Mouse (Mus musculus): ENCODE measurements around the gene Nr1d1. TPM values are rescaled to one million over a fixed set of nuclear protein-coding genes. Genes with fewer than 3 reads are reported as not detected.
A peak's percentile ranks its signal among the peaks of the same experiment; 100 is the strongest.

Gene Nr1d1
- polyA plus RNA-seq, 1 experiment from 2014 or later, result 3.0 TPM

- DNase-seq, result peak; percentile 98
- no peaks in the 10 kb centered on the region for H3K9me3 ChIP-seq (ENCODE audit: control insufficient read depth, low read length)
- WGBS, result 8% methylated on average over 15 of the region's 15 CpGs
- peak; percentile 14; the same call in 1 of the 2 replicates for ATAC-seq (ENCODE audit: low FRiP score, low TSS enrichment)
- H3K4me2 ChIP-seq (ENCODE audit: low read length), result peak overlapping the region; percentile 85
- H3K27me3 ChIP-seq (ENCODE audit: control insufficient read depth, insufficient read depth, low read length), result no peaks in the 10 kb centered on the region
- peaks cover 9% of the 10 kb centered on the region for H3K36me3 ChIP-seq (ENCODE audit: control insufficient read depth, insufficient read depth, low read length)
- no peak overlapping the region for H3K9ac ChIP-seq (replicated peaks; ENCODE audit: low read length)
- peak overlapping the region; percentile 49 for H3K27ac ChIP-seq (replicated peaks; ENCODE audit: low read depth, low read length)
- peaks cover 34% of the 10 kb centered on the region for H3K4me1 ChIP-seq (ENCODE audit: control insufficient read depth, insufficient read depth, low read length)
- H3K4me3 ChIP-seq (replicated peaks; ENCODE audit: low read depth, low read length), result peak overlapping the region; percentile 37
Observed at GRCm38 (mm10) chr11:98775348-98776051, 367 bp upstream of the Nr1d1 start.

DNA sequence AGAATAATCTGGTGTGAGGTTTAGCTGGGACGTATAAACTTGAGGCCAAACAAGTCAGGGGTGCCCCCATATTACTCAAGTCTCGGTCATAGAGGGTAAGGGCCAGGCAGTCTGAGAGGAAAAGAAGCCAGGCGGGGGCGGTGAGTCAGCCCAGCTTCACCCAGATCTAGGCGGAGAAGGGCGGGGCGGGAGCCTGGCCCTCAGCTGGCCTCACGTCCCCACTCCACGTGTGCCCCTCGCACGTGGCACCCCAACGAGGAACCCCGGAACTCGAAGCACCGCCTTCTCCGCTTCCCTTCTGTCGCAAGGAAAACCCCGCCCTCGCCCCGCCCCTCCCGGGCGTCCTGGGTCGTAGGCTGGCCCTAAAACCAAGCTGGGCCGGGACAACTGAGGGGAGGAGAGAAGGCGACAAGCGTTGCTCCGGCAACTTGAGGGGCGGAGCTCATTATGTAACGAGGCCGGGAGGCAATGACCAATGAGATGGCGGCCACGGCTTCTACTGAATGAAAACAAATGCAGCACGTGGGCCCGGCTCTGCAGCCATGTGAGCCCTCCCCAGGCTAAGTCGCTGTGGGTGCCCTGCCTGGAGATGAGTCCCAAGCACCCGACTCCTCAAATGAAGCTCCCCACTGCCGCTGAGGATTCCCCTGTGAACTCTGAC lies 1.4 kb downstream of the Nr1d1 start:
- DNase-seq (peak; percentile 91), ATAC-seq (ENCODE audit: low FRiP score, low TSS enrichment) (peak; percentile 66)
- peak overlapping the region; percentile 85 for H3K4me2 ChIP-seq (ENCODE audit: low read length)
- peaks cover 34% of the 10 kb centered on the region for H3K4me1 ChIP-seq (ENCODE audit: control insufficient read depth, insufficient read depth, low read length)
- H3K36me3 ChIP-seq (ENCODE audit: control insufficient read depth, insufficient read depth, low read length), result peaks cover 24% of the 10 kb centered on the region
- no peaks in the 10 kb centered on the region for H3K9me3 ChIP-seq (ENCODE audit: control insufficient read depth, low read length)
- no peak overlapping the region for H3K27ac ChIP-seq (replicated peaks; ENCODE audit: low read depth, low read length)
- WGBS, result under 1% methylated on average over 37 of the region's 37 CpGs
- H3K27me3 ChIP-seq (ENCODE audit: control insufficient read depth, insufficient read depth, low read length), result no peaks in the 10 kb centered on the region
- H3K4me3 ChIP-seq (replicated peaks; ENCODE audit: low read depth, low read length), result peak overlapping the region; percentile 37
- H3K9ac ChIP-seq (replicated peaks; ENCODE audit: low read length), result peak overlapping the region; percentile 34; the same call in 1 of the 2 replicates

DNA sequence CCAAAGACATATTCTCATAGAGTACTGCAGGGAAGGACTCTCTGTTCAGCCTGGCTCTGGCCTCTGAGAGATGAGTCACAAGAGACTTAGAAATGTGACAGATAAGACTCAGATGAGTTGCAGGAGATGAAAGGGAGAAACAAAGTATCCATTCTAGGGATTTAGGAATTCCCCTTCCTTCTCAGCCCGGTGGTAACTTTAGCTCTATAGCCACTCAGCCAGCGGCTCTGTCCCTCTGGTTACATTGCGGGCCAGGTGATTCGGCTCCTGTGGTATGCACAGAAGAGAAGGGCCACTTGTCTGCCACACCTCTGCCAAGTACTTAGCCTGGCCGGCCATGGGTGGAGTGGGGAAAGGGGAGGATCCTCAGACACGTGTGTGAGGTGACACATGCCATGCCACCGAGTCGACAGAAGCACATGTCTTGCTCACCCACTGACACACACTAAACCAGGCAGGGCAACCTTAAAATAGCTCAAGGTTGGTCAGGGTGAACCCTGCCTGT lies 2.4 kb downstream of the Nr1d1 start:
- H3K27ac ChIP-seq (replicated peaks; ENCODE audit: low read depth, low read length), result no peak overlapping the region

DNA sequence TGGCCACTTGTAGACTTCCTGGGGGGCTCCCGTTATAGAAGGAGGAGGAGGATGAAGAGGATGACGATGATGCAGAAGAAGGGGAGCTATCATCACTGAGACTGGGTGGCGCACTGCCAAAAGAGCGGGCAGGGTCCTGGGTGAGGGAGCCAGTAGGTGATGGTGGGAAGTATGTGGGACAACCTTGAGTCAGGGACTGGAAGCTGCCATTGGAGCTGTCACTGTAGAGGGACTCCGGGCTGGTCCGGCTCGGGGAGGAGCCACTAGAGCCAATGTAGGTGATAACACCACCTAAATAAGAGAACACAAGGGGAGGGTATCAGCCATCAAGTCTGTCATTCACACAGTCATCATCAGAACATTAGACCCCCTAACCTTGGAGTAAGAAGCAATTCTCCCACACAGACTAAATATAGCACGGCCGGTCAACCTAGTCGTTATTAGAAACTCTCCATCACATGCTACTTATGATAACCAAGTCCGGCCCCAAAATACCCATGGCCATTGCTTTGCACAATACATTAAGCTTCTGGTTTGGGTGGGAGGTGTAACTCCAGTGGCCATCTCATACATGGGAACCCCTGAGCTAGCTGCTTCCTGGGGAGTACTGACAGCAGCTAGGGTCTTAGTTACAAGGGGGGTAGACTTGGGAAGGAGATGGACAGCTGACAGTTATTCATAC lies 3.1 kb downstream of the Nr1d1 start:
- peaks cover 32% of the 10 kb centered on the region for H3K36me3 ChIP-seq (ENCODE audit: control insufficient read depth, insufficient read depth, low read length)
- 96% methylated on average over 11 of the region's 11 CpGs for WGBS
- H3K4me1 ChIP-seq (ENCODE audit: control insufficient read depth, insufficient read depth, low read length), result peaks cover 45% of the 10 kb centered on the region
- ATAC-seq (ENCODE audit: low FRiP score, low TSS enrichment) (no peak), DNase-seq (no peak)
- H3K27ac ChIP-seq (replicated peaks; ENCODE audit: low read depth, low read length), result no peak overlapping the region
- H3K4me3 ChIP-seq (replicated peaks; ENCODE audit: low read depth, low read length), result no peak overlapping the region
- no peaks in the 10 kb centered on the region for H3K9me3 ChIP-seq (ENCODE audit: control insufficient read depth, low read length)
- no peaks in the 10 kb centered on the region for H3K27me3 ChIP-seq (ENCODE audit: control insufficient read depth, insufficient read depth, low read length)
- H3K9ac ChIP-seq (replicated peaks; ENCODE audit: low read length), result no peak overlapping the region
- H3K4me2 ChIP-seq (ENCODE audit: low read length), result no peak overlapping the region

More for the DNA sequence above, 2.4 kb downstream of the Nr1d1 start:
- DNase-seq (no peak), ATAC-seq (ENCODE audit: low FRiP score, low TSS enrichment) (no peak)
- no peak overlapping the region for H3K4me3 ChIP-seq (replicated peaks; ENCODE audit: low read depth, low read length)
- H3K9me3 ChIP-seq (ENCODE audit: control insufficient read depth, low read length), result no peaks in the 10 kb centered on the region
- no peaks in the 10 kb centered on the region for H3K27me3 ChIP-seq (ENCODE audit: control insufficient read depth, insufficient read depth, low read length)
- peaks cover 32% of the 10 kb centered on the region for H3K36me3 ChIP-seq (ENCODE audit: control insufficient read depth, insufficient read depth, low read length)
- no peak overlapping the region for H3K9ac ChIP-seq (replicated peaks; ENCODE audit: low read length)
- peaks cover 43% of the 10 kb centered on the region for H3K4me1 ChIP-seq (ENCODE audit: control insufficient read depth, insufficient read depth, low read length)
- WGBS, result 87% methylated on average over 8 of the region's 8 CpGs
- 0 out of 2 replicates have a peak overlapping the region, but pooled peaks have one; percentile 2 for H3K4me2 ChIP-seq (ENCODE audit: low read length)

DNA sequence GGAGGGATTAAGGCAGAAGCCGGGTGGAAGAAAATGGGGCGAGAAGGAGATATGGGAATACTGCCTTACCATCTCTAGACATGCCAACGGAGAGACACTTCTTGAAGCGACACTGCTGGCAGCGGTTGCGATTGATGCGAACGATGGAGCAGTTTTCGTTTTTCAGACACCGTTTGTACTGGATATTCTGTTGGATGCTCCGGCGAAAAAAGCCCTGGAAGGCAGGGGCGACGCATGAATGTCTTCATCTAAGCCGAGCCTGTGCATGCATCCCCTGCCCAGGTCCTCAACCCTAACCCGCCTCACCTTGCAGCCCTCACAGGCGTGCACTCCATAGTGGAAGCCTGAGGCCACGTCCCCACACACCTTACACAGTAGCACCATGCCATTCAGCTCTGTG lies 4.0 kb downstream of the Nr1d1 start:
- Histone ChIP-seq H3K27ac (replicated peaks; ENCODE audit: low read depth, low read length) (no peak overlapping the region), H3K4me1 (ENCODE audit: control insufficient read depth, insufficient read depth, low read length) (peaks cover 47% of the 10 kb centered on the region), H3K9ac (replicated peaks; ENCODE audit: low read length) (no peak overlapping the region), H3K36me3 (ENCODE audit: control insufficient read depth, insufficient read depth, low read length) (peaks cover 32% of the 10 kb centered on the region), H3K4me2 (ENCODE audit: low read length) (no peak overlapping the region), H3K4me3 (replicated peaks; ENCODE audit: low read depth, low read length) (no peak overlapping the region), H3K9me3 (ENCODE audit: control insufficient read depth, low read length) (no peaks in the 10 kb centered on the region), H3K27me3 (ENCODE audit: control insufficient read depth, insufficient read depth, low read length) (no peaks in the 10 kb centered on the region)
- 94% methylated on average over 18 of the region's 18 CpGs for WGBS
- DNase-seq (no peak), ATAC-seq (ENCODE audit: low FRiP score, low TSS enrichment) (no peak)

DNA sequence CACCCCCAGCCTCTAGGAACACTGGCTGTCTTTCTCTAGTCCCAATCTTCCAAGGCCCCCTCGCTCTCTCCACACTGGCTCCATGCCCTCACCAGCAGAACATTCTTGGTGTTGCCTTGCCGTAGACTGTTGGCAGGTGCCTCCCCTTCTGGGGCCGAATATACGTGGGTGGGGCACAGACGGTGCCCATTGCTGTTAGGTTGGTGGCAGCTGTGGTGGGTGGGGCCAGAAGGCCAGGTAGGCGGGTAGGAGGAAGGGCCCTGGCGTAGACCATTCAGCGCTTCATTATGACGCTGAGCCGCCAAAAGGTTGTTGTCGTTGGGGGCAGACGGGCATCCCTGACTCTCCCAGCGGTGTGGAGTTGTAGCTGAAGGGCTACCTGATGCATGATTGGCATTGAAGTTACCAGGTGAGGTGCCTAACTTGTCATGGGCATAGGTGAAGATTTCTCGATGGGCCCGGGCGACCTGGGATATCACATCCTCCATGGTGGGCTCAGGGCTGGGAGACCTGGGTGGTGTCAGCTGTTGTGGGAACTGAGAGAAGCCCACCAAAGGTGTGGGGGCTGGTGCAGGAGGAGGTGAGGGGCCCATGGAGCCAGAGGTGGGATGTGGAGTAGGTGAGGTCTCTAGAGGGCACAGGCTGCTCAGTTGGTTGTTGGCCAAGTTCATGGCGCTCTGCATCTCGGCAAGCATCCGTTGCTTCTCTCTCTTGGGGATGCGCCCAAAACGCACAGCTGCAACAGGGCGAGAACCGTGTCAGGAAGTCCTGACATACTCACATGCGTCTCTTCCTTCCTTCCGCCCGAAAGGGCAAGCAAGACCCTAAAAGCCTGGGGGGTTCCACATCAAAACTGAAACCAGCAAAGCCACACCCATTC lies 4.8 kb downstream of the Nr1d1 start:
- no peak overlapping the region for H3K4me3 ChIP-seq (replicated peaks; ENCODE audit: low read depth, low read length)
- H3K4me2 ChIP-seq (ENCODE audit: low read length), result no peak overlapping the region
- H3K9ac ChIP-seq (replicated peaks; ENCODE audit: low read length), result no peak overlapping the region
- no peak overlapping the region for H3K27ac ChIP-seq (replicated peaks; ENCODE audit: low read depth, low read length)
- ATAC-seq (ENCODE audit: low FRiP score, low TSS enrichment), result no peak
- H3K36me3 ChIP-seq (ENCODE audit: control insufficient read depth, insufficient read depth, low read length), result peaks cover 35% of the 10 kb centered on the region
- H3K4me1 ChIP-seq (ENCODE audit: control insufficient read depth, insufficient read depth, low read length), result peaks cover 49% of the 10 kb centered on the region
- no peaks in the 10 kb centered on the region for H3K9me3 ChIP-seq (ENCODE audit: control insufficient read depth, low read length)
- no peaks in the 10 kb centered on the region for H3K27me3 ChIP-seq (ENCODE audit: control insufficient read depth, insufficient read depth, low read length)
- DNase-seq, result no peak
- WGBS, result 94% methylated on average over 26 of the region's 26 CpGs

DNA sequence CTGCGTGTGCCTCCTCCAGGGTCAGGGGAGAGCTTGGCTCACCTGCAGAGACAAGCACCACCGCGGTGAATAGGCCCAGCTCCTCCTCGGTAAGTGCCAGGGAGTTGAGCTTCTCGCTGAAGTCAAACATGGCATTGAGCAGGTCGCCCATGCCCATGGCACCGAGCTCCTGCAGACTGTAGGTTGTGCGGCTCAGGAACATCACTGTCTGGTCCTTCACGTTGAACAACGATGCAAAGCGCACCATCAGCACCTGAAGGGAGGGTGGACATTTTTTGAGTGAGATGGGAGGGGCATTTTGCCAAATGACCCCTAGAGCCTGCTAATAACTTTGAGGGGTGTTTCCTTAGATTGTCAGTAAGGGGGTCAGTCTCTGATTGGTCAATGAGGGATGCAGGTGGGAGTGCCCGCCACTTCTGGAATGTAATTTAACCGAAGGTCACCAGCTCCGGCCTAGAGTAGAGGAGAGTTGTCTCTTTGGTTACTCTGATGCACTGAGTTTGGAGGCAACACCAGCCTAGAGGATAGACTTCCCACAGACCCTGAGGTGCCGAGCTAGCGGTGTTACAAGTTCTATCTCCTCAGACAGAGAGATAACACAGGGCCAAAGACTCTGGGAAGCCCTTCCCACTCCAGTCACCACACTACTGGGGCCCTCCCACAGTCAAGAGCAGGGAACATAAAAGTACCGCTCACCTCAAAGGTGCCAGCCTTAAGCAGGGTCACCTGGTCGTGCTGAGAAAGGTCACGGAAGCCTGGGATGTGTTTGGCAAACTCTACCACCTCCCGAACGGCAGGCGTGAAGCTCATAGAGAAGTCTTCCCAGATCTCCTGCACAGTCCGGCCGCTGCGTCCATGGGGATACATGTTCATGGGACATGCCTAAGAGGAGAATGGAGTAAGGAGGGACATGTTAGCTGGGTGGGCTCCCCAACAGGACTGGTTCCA lies 5.9 kb downstream of the Nr1d1 start:
- no peak overlapping the region; the same call in 1 of the 2 replicates for H3K4me2 ChIP-seq (ENCODE audit: low read length)
- peaks cover 43% of the 10 kb centered on the region for H3K4me1 ChIP-seq (ENCODE audit: control insufficient read depth, insufficient read depth, low read length)
- no peaks in the 10 kb centered on the region for H3K9me3 ChIP-seq (ENCODE audit: control insufficient read depth, low read length)
- H3K9ac ChIP-seq (replicated peaks; ENCODE audit: low read length), result no peak overlapping the region
- DNase-seq, result no peak
- no peaks in the 10 kb centered on the region for H3K27me3 ChIP-seq (ENCODE audit: control insufficient read depth, insufficient read depth, low read length)
- H3K36me3 ChIP-seq (ENCODE audit: control insufficient read depth, insufficient read depth, low read length), result peaks cover 46% of the 10 kb centered on the region
- no peak overlapping the region for H3K4me3 ChIP-seq (replicated peaks; ENCODE audit: low read depth, low read length)
- H3K27ac ChIP-seq (replicated peaks; ENCODE audit: low read depth, low read length), result 0 out of 2 replicates have a peak overlapping the region, but pooled peaks have one; percentile 75
- 92% methylated on average over 25 of the region's 25 CpGs for WGBS
- ATAC-seq (ENCODE audit: low FRiP score, low TSS enrichment), result no peak
